Mouse (Mus musculus): ENCODE results near the gene Ces2h.
"Not testable (repeated sequence)": the region's sequence is repeated elsewhere in the genome, so short reads cannot be mapped to it uniquely, and the experiment has no call there.

DNA sequence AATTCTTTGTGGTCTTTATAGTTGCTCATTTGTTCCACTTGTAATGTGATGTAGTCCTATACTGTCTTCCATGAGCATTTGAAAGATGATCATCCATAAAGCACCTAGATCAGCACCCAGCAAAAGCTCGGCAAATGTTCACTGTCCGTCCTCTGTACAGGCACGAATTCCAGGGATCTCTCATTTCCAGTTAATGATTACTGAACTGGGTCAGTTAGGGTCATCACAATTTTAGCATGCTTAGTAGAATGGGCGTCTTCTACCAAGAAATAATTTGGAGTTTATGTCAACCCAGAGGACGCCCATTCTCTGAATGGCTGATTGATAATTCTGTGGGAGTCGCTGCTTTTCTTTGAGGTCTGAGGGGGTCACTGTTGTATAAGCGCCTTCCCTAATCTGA lies 67.3 kb downstream of the Ces2h start:
- TF ChIP-seq CTCF, EP300 (IDR thresholded peaks at IDR 0.05; ENCODE audit: low read depth): not testable (repeated sequence)

All from liver, postnatal 0 days (tissue).